Mouse (Mus musculus) c-Kit-negative CD71-positive TER-119-positive erythroid progenitor cells, embryonic 14.5 days (primary cell): ENCODE measurements around the gene Spdye4a.

Source experiments
- DNase-seq: peaks from one replicate; pipeline ENCODE4 v3.0.0-alpha.2; 2013; ENCODE audit warnings: low read depth, low spot score

Gene Spdye4a

GRCm38 (mm10) chr5:143226790-143227189 is at the start of gene Spdye4a:
Spdye4a (minus strand) TSS chr5:143226890.
- DNase-seq: no peak

GRCm38 (mm10) chr5:143275761-143276160 is 49.1 kb upstream of the Spdye4a start:
- DNase-seq: no peak

- DNase-seq: no peak
These were observed 46.0 kb upstream of the Spdye4a start for GRCm38 (mm10) chr5:143272540-143273330.

GRCm38 (mm10) chr5:143272108-143272507 is 45.4 kb upstream of the Spdye4a start:
- DNase-seq: no peak

GRCm38 (mm10) chr5:143271642-143272041 is 45.0 kb upstream of the Spdye4a start:
- no peak for DNase-seq

- DNase-seq: no peak
These were observed 43.4 kb upstream of the Spdye4a start for GRCm38 (mm10) chr5:143270151-143270519.

GRCm38 (mm10) chr5:143269363-143270150 is 42.9 kb upstream of the Spdye4a start, which contains the start of gene Zfp316:
Zfp316 (minus strand) TSS chr5:143270022.
- DNase-seq: no peak

GRCm38 (mm10) chr5:143268985-143269362 is 42.3 kb upstream of the Spdye4a start:
- DNase-seq: no peak

GRCm38 (mm10) chr5:143266794-143267193 is 40.1 kb upstream of the Spdye4a start:
- no peak for DNase-seq

GRCm38 (mm10) chr5:143265409-143265808 is 38.7 kb upstream of the Spdye4a start:
- no peak for DNase-seq

GRCm38 (mm10) chr5:143264689-143265088 is 38.0 kb upstream of the Spdye4a start:
- no peak for DNase-seq

GRCm38 (mm10) chr5:143261636-143262035 is 34.9 kb upstream of the Spdye4a start:
- DNase-seq: no peak

GRCm38 (mm10) chr5:143255802-143256201 is 29.1 kb upstream of the Spdye4a start:
- no peak for DNase-seq

GRCm38 (mm10) chr5:143255131-143255519 is 28.4 kb upstream of the Spdye4a start:
- no peak for DNase-seq

GRCm38 (mm10) chr5:143254487-143255130 is 27.9 kb upstream of the Spdye4a start:
- no peak for DNase-seq

- no peak for DNase-seq
These were observed 27.3 kb upstream of the Spdye4a start for GRCm38 (mm10) chr5:143253881-143254486.

GRCm38 (mm10) chr5:143253186-143253880 is 26.6 kb upstream of the Spdye4a start:
- no peak for DNase-seq

- DNase-seq: no peak
These were observed 26.1 kb upstream of the Spdye4a start for GRCm38 (mm10) chr5:143252791-143253185.

GRCm38 (mm10) chr5:143252039-143252438 is 25.3 kb upstream of the Spdye4a start:
- DNase-seq: no peak

GRCm38 (mm10) chr5:143244926-143245325 is 18.2 kb upstream of the Spdye4a start:
- no peak for DNase-seq

- DNase-seq: no peak
These were observed 9.3 kb upstream of the Spdye4a start for GRCm38 (mm10) chr5:143236036-143236435.
